Mouse (Mus musculus) spleen, adult 12 weeks (tissue): ENCODE data around the gene Afp.

ENCODE experiments used
- DNase-seq: peaks from one replicate; pipeline ENCODE4 v3.0.0; 2022; ENCODE audit warnings: low spot score

The Afp gene

GRCm38 (mm10) chr5:90507411-90507949, 16.9 kb downstream of the Afp start:
- DNase-seq, result no peak

GRCm38 (mm10) chr5:90509828-90510592, 19.5 kb downstream of the Afp start:
- DNase-seq, result no peak

GRCm38 (mm10) chr5:90512288-90512955, 21.9 kb downstream of the Afp start:
- no peak for DNase-seq

GRCm38 (mm10) chr5:90515561-90515960, 25.0 kb downstream of the Afp start:
- DNase-seq, result no peak

GRCm38 (mm10) chr5:90518356-90519100, 28.0 kb downstream of the Afp start, which contains the start of gene Afm:
Afm (plus strand) TSS chr5:90518932.
- DNase-seq, result no peak

GRCm38 (mm10) chr5:90551191-90551590, 60.7 kb downstream of the Afp start:
- no peak for DNase-seq

- DNase-seq, result no peak
Observed at GRCm38 (mm10) chr5:90556052-90556451, 65.5 kb downstream of the Afp start.
